Comparison of ENCODE assay signal across 17 mouse cellular contexts in the genomic region with DNA sequence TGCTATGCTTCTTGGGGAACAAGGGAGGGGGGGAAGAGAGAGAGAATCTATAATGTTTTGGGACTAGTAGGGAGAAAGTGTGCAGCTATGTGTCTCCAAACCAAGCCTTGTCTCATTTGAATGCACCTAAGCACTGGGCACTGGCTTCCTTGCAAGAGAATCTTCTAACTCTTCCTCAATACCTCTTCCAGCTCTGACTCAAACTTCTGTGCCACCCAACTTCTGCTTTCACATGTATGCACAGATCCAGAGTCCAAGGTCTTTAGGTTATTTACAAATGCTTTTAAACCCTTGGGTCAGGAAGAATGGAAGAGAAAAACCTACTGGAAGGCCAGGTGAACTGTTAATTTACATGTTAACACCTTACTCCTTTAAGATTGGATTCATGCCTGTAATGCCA. TPM values are rescaled to one million over a fixed set of nuclear protein-coding genes. Genes with fewer than 3 reads are reported as not detected.
DNase-seq lines count a peak whose midpoint lies in the region; ATAC-seq lines count a peak whose summit lies in the region.
"Had no signal": no experiment of that assay in that cellular context is flagged by ENCODE, and none has a peak within 500 bp of the region (broad histone marks: within the 10 kb centered on the region; RNA-seq: fewer than 3 reads in every experiment).

No protein-coding gene starts in this region.

- no peaks in the 10 kb centered on the region for H3K4me1 ChIP-seq in kidney, embryonic 14.5 days (ENCODE audit: control insufficient read depth, insufficient read depth, low read length)
- no peaks in the 10 kb centered on the region for H3K4me1 ChIP-seq in liver, embryonic 16.5 days (ENCODE audit: control insufficient read depth, low read depth, low read length)
- H3K4me1 ChIP-seq in liver, embryonic 12.5 days: no peaks in the 10 kb centered on the region
- H3K4me1 ChIP-seq: hindbrain, embryonic 12.5 days; intestine, embryonic 15.5 days had no signal

- no peak for ATAC-seq in kidney, embryonic 14.5 days (ENCODE audit: low FRiP score, low TSS enrichment)
- no peak for ATAC-seq in liver, embryonic 16.5 days (ENCODE audit: low read depth)
- no peak for ATAC-seq in liver, embryonic 12.5 days
- ATAC-seq in granulocyte monocyte progenitor cell, adult 5-6 weeks (replicated peaks; ENCODE audit: poor library complexity, severe bottlenecking): peak; percentile 69
- ATAC-seq in monocyte, adult 5-6 weeks (replicated peaks; ENCODE audit: insufficient number of reproducible peaks, low FRiP score, low TSS enrichment, poor library complexity, severe bottlenecking): peak; percentile 70
- ATAC-seq: CD4-positive, CD25-positive, alpha-beta regulatory T cell, adult 4 months had no signal

- peak overlapping the region; percentile 4; the same call in 1 of the 2 replicates for H3K4me3 ChIP-seq in kidney, embryonic 14.5 days (ENCODE audit: low read length)
- 0 out of 2 replicates have a peak overlapping the region, but pooled peaks have one; percentile 11 for H3K4me3 ChIP-seq in liver, embryonic 16.5 days (ENCODE audit: low read depth, low read length)
- H3K4me3 ChIP-seq in liver, embryonic 12.5 days: no peak overlapping the region
- H3K4me3 ChIP-seq: embryonic facial prominence, embryonic 12.5 days; hindbrain, embryonic 12.5 days; intestine, embryonic 15.5 days; limb, embryonic 10.5 days; neural tube, embryonic 13.5 days had no signal

- no peaks in the 10 kb centered on the region for H3K9me3 ChIP-seq in kidney, embryonic 14.5 days (ENCODE audit: control insufficient read depth, low read length)
- no peaks in the 10 kb centered on the region for H3K9me3 ChIP-seq in liver, embryonic 16.5 days (replicated peaks; ENCODE audit: control insufficient read depth, low read length)
- H3K9me3 ChIP-seq in liver, embryonic 12.5 days (replicated peaks): no peaks in the 10 kb centered on the region
- H3K9me3 ChIP-seq: embryonic facial prominence, embryonic 12.5 days; hindbrain, embryonic 12.5 days; intestine, embryonic 15.5 days; limb, embryonic 10.5 days; limb, embryonic 15.5 days; neural tube, embryonic 13.5 days had no signal

- H3K4me2 ChIP-seq in kidney, embryonic 14.5 days (replicated peaks; ENCODE audit: low read depth, low read length): peak overlapping the region; percentile 25; the same call in 1 of the 2 replicates
- H3K4me2 ChIP-seq in liver, embryonic 16.5 days (ENCODE audit: low read depth, low read length): no peak overlapping the region
- H3K4me2 ChIP-seq in liver, embryonic 12.5 days: no peak overlapping the region

- H3K27me3 ChIP-seq in kidney, embryonic 14.5 days (ENCODE audit: control insufficient read depth, insufficient read depth, low read length): no peaks in the 10 kb centered on the region
- H3K27me3 ChIP-seq in liver, embryonic 16.5 days (ENCODE audit: control insufficient read depth, insufficient read depth, low read depth, low read length): no peaks in the 10 kb centered on the region
- H3K27me3 ChIP-seq in liver, embryonic 12.5 days (replicated peaks): no peaks in the 10 kb centered on the region
- H3K27me3 ChIP-seq: embryonic facial prominence, embryonic 12.5 days; hindbrain, embryonic 12.5 days; intestine, embryonic 15.5 days; limb, embryonic 15.5 days; neural tube, embryonic 13.5 days had no signal

- DNase-seq in kidney, adult 8-10 months: no peak
- DNase-seq in ovary, postnatal 10 days (ENCODE audit: low spot score): no peak

- no peak overlapping the region for H3K9ac ChIP-seq in kidney, embryonic 14.5 days (ENCODE audit: low read depth, low read length)
- no peak overlapping the region for H3K9ac ChIP-seq in liver, embryonic 16.5 days (ENCODE audit: low read depth, low read length)
- no peak overlapping the region for H3K9ac ChIP-seq in liver, embryonic 12.5 days
- H3K9ac ChIP-seq: embryonic facial prominence, embryonic 12.5 days; hindbrain, embryonic 12.5 days; intestine, embryonic 15.5 days; limb, embryonic 15.5 days; lung, embryonic 14.5 days had no signal

- H3K36me3 ChIP-seq in kidney, embryonic 14.5 days (ENCODE audit: control insufficient read depth, insufficient read depth, low read length): no peaks in the 10 kb centered on the region
- H3K36me3 ChIP-seq in liver, embryonic 16.5 days (ENCODE audit: control insufficient read depth, insufficient read depth): no peaks in the 10 kb centered on the region
- H3K36me3 ChIP-seq in liver, embryonic 12.5 days: no peaks in the 10 kb centered on the region
- H3K36me3 ChIP-seq: embryonic facial prominence, embryonic 12.5 days; hindbrain, embryonic 12.5 days; intestine, embryonic 15.5 days; limb, embryonic 10.5 days; limb, embryonic 15.5 days; neural tube, embryonic 13.5 days had no signal

- no peak overlapping the region; the same call in 1 of the 2 replicates for H3K27ac ChIP-seq in kidney, embryonic 14.5 days (ENCODE audit: low read depth, low read length)
- no peak overlapping the region for H3K27ac ChIP-seq in liver, embryonic 16.5 days (ENCODE audit: low read length)
- no peak overlapping the region for H3K27ac ChIP-seq in liver, embryonic 12.5 days
- H3K27ac ChIP-seq: embryonic facial prominence, embryonic 12.5 days; hindbrain, embryonic 12.5 days; hindbrain, postnatal 0 days; intestine, embryonic 15.5 days; limb, embryonic 10.5 days; limb, embryonic 15.5 days; neural tube, embryonic 13.5 days had no signal

RNA-seq across cellular contexts. Expression of a gene that starts 0.5 kb away (rescaled TPM):
- polyA plus RNA-seq in kidney, embryonic 14.5 days (2014; fragmentation: Nextera tagmentation; extraction: Ambion mirVana): 4.4 and 5.0 TPM in 2 replicates
- polyA plus RNA-seq in liver, embryonic 16.5 days (2015; fragmentation: Nextera tagmentation; extraction: Ambion mirVana): 6.1 and 7.2 TPM in 2 replicates
- 0.02 TPM in 1 of 2 replicates, not detected in the other for polyA plus RNA-seq in liver, embryonic 12.5 days (2016; fragmentation: Nextera tagmentation; extraction: Ambion mirVana)
- total RNA-seq in granulocyte monocyte progenitor cell, adult 5-6 weeks (2014; fragmentation: Nextera tagmentation): not detected in 2 replicates
- 0.10 and 0.17 TPM in 2 replicates for total RNA-seq in granulocyte monocyte progenitor cell, adult 5-6 weeks (2017)
- 1.3 to 8.5 TPM (median 3.5 TPM) in 3 replicates for total RNA-seq in monocyte, adult 5-6 weeks (2017)
- total RNA-seq: midbrain, postnatal 0 days had no signal
- polyA plus RNA-seq: CD4-positive, CD25-positive, alpha-beta regulatory T cell, adult 4 months; hindbrain, embryonic 12.5 days had no signal

Comparison
In these comparisons a context has a peak if more than half of its experiments do, and no peak if none do; other contexts are left out.
1. ATAC-seq: peak in granulocyte monocyte progenitor cell, adult 5-6 weeks (single experiment) and monocyte, adult 5-6 weeks (single experiment); none in kidney, embryonic 14.5 days (single experiment), liver, embryonic 16.5 days (single experiment) and liver, embryonic 12.5 days (single experiment).